ENCODE assay signal across 11 mouse cellular contexts in the genomic region with DNA sequence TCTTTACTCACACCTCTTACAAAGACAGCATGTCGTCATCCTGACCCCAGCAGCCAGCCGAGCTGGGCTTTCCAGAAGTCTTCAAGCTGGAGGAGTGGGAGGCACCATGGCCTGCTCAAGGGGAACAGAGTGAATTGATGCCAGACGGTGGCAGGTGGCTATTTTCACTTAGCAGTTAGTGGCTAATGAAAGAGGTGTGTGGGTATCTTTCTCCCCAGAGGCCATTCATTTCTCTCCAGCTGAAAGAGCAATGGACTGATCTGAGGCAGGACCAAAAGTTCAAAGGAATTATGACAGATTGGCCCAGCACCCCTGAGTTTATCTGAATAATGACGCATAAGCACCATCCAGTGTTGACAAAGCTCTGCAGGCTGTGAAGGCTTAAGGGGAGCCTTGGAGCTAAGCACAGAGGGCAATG.
DNase-seq lines count a peak whose midpoint lies in the region; ATAC-seq and TF ChIP-seq lines count a peak whose summit lies in the region.
"Had no signal": no experiment of that assay in that cellular context is flagged by ENCODE, and none has a peak within 500 bp of the region (broad histone marks: within the 10 kb centered on the region; RNA-seq: fewer than 3 reads in every experiment).

No protein-coding gene starts in this region.

- 21% methylated on average over 4 of the region's 4 CpGs for WGBS in heart, embryonic 16.5 days
- 7% methylated on average over 4 of the region's 4 CpGs for WGBS in limb, embryonic 12.5 days

- no peak overlapping the region for H3K9ac ChIP-seq in heart, embryonic 16.5 days (ENCODE audit: low read length)
- H3K9ac ChIP-seq in CH12.LX (ENCODE audit: insufficient read depth, low read depth), result no peak overlapping the region
- no peak overlapping the region for H3K9ac ChIP-seq in limb, embryonic 12.5 days (replicated peaks)

- TF ChIP-seq EP300 in CH12.LX (IDR thresholded peaks at IDR 0.05; ENCODE audit: low read length), result no peak

- H3K27ac ChIP-seq in heart, embryonic 16.5 days (ENCODE audit: low read length), result peak overlapping the region; percentile 33; the same call in 1 of the 2 replicates
- H3K27ac ChIP-seq in CH12.LX (ENCODE audit: insufficient read depth, low read depth), result no peak overlapping the region
- H3K27ac ChIP-seq in limb, embryonic 12.5 days, result no peak overlapping the region

- H3K9me3 ChIP-seq in heart, embryonic 16.5 days (replicated peaks; ENCODE audit: control insufficient read depth, low read length), result no peaks in the 10 kb centered on the region
- H3K9me3 ChIP-seq in CH12.LX (replicated peaks; ENCODE audit: low read length), result no peaks in the 10 kb centered on the region
- H3K9me3 ChIP-seq in limb, embryonic 12.5 days, result no peaks in the 10 kb centered on the region
- H3K9me3 ChIP-seq: G1E had no signal

- dilution Hi-C loops in CH12.LX (cut with MboI; ENCODE audit: extremely low pct_ligation_motif_present, extremely low pct_unique_long_range_greater_than_20kb, low sequenced_read_pairs), result no loop called here

- H3K27me3 ChIP-seq in heart, embryonic 16.5 days (ENCODE audit: control insufficient read depth, insufficient read depth, low read length), result no peaks in the 10 kb centered on the region
- H3K27me3 ChIP-seq in CH12.LX (replicated peaks), result no peaks in the 10 kb centered on the region
- peaks cover 40% of the 10 kb centered on the region; the same call in 1 of the 2 replicates for H3K27me3 ChIP-seq in limb, embryonic 12.5 days

- no peak overlapping the region for H3K4me3 ChIP-seq in heart, embryonic 16.5 days (ENCODE audit: low read length)
- H3K4me3 ChIP-seq in CH12.LX (replicated peaks in 1 of 3; ENCODE audit: low read depth in 2 of 3, low read length in 2 of 3, poor library complexity in 1 of 3), result no peak overlapping the region
- H3K4me3 ChIP-seq in limb, embryonic 12.5 days (replicated peaks), result no peak overlapping the region

- ATAC-seq in heart, embryonic 16.5 days (replicated peaks; ENCODE audit: extremely low read depth, insufficient read depth, low FRiP score), result peak; percentile 77
- ATAC-seq in limb, embryonic 12.5 days (ENCODE audit: insufficient number of reproducible peaks, insufficient read depth, low FRiP score, low TSS enrichment, low read depth), result 0 out of 2 replicates have a peak, but pooled peaks have one; percentile 29

- H3K79me2 ChIP-seq in CH12.LX (replicated peaks; ENCODE audit: control insufficient read depth, extremely low read depth, insufficient read depth, poor library complexity, severe bottlenecking), result no peaks in the 10 kb centered on the region

- TF ChIP-seq POLR2A in CH12.LX (IDR thresholded peaks at IDR 0.05; ENCODE audit: low read depth, low read length), result no peak

- no peak for DNase-seq in heart, adult 8-10 months (ENCODE audit: low spot score)
- DNase-seq in CH12.LX (ENCODE audit: extremely low read depth), result no peak
- DNase-seq in embryo, embryonic 11 days, result peak; percentile 57
- no peak for DNase-seq in adrenal gland, adult (ENCODE audit: inconsistent age in 2 of 2, low spot score in 1 of 2)
- no peak for DNase-seq in adrenal gland, postnatal 10 days
- DNase-seq in right cerebral cortex, postnatal 10 days (ENCODE audit: low spot score in 2 of 2), result no peak
- DNase-seq: adrenal gland, adult 8-10 months; kidney, postnatal 10 days had no signal

- H3K4me1 ChIP-seq in heart, embryonic 16.5 days (ENCODE audit: control insufficient read depth, insufficient read depth, low read length), result peaks cover 44% of the 10 kb centered on the region
- H3K4me1 ChIP-seq in CH12.LX (ENCODE audit: control insufficient read depth in 1 of 2, insufficient read depth in 2 of 2), result peaks cover 10 to 21% of the 10 kb centered on the region in 2 experiments
- H3K4me1 ChIP-seq in limb, embryonic 12.5 days (replicated peaks), result peaks cover 37% of the 10 kb centered on the region

- H3K36me3 ChIP-seq in heart, embryonic 16.5 days (ENCODE audit: control insufficient read depth, insufficient read depth), result no peaks in the 10 kb centered on the region
- H3K36me3 ChIP-seq in CH12.LX (replicated peaks in 1 of 2; ENCODE audit: control insufficient read depth in 1 of 2, insufficient read depth in 1 of 2, low read length in 1 of 2), result no peaks in the 10 kb centered on the region
- no peaks in the 10 kb centered on the region for H3K36me3 ChIP-seq in limb, embryonic 12.5 days
- H3K36me3 ChIP-seq: G1E had no signal

- no peak overlapping the region for H3K4me2 ChIP-seq in heart, embryonic 16.5 days (ENCODE audit: low read depth, low read length)
- H3K4me2 ChIP-seq in CH12.LX (ENCODE audit: insufficient read depth, low read depth, poor library complexity, severe bottlenecking), result no peak overlapping the region
- H3K4me2 ChIP-seq in limb, embryonic 12.5 days, result no peak overlapping the region

- in situ Hi-C loops in CH12.LX (cut with MboI; ENCODE audit: low pct_ligation_motif_present, low pct_unique_long_range_greater_than_20kb, low sequenced_read_pairs), result loop anchor here (25.0 kb wide), 1 partner anchor 693 kb away; no protein-coding TSS in a partner anchor

- TF ChIP-seq CTCF in CH12.LX (conservative IDR thresholded peaks at IDR 0.05 in 1 of 2, IDR thresholded peaks at IDR 0.05 in 1 of 2; ENCODE audit: low read depth in 2 of 2, low read length in 2 of 2), result no peak

- TF ChIP-seq RAD21 in CH12.LX (IDR thresholded peaks at IDR 0.05; ENCODE audit: low read depth, low read length), result no peak; the same call in 1 of the 2 replicates

TF ChIP-seq in CH12.LX, 34 proteins besides CTCF, POLR2A, EP300 and RAD21:
- TF ChIP-seq ETS1 (conservative IDR thresholded peaks at IDR 0.05; ENCODE audit: low read depth, low read length) (peak; percentile 43; the same call in 1 of the 2 replicates), MAX (IDR thresholded peaks at IDR 0.05; ENCODE audit: low read length) (no peak), ZNF384 (IDR thresholded peaks at IDR 0.05; ENCODE audit: low read depth, low read length) (no peak), BHLHE40 (IDR thresholded peaks at IDR 0.05; ENCODE audit: low read depth, low read length) (0 out of 2 replicates have a peak, but pooled peaks have one; percentile 13)
